Mouse (Mus musculus) large intestine, adult 2 months (tissue): Measurements from ENCODE around the gene Evx2. TPM values are rescaled to one million over a fixed set of nuclear protein-coding genes. Genes with fewer than 3 reads are reported as not detected.

Experiments
- DNase-seq: peaks from one replicate; pipeline ENCODE4 v3.0.0-alpha.2; 2012; ENCODE audit warnings: low read depth, low spot score
- WGBS: fragments of 180-500 bp; shearing (Covaris S2); methylation state at CpG from one replicate; pipeline ENCODE4 v1.1.7; 2018; 5-methylcytosine and 5-hydroxymethylcytosine counted together
- polyA plus RNA-seq: library from polyadenylated mRNA; depleted of rRNA; stranded (reverse); fragments of >200 nt; gene quantifications from 2 replicates; pipeline ENCODE4 v1.2.3, GENCODE M21; 2012

Gene Evx2
- polyA plus RNA-seq, 1 experiment: not detected

DNA sequence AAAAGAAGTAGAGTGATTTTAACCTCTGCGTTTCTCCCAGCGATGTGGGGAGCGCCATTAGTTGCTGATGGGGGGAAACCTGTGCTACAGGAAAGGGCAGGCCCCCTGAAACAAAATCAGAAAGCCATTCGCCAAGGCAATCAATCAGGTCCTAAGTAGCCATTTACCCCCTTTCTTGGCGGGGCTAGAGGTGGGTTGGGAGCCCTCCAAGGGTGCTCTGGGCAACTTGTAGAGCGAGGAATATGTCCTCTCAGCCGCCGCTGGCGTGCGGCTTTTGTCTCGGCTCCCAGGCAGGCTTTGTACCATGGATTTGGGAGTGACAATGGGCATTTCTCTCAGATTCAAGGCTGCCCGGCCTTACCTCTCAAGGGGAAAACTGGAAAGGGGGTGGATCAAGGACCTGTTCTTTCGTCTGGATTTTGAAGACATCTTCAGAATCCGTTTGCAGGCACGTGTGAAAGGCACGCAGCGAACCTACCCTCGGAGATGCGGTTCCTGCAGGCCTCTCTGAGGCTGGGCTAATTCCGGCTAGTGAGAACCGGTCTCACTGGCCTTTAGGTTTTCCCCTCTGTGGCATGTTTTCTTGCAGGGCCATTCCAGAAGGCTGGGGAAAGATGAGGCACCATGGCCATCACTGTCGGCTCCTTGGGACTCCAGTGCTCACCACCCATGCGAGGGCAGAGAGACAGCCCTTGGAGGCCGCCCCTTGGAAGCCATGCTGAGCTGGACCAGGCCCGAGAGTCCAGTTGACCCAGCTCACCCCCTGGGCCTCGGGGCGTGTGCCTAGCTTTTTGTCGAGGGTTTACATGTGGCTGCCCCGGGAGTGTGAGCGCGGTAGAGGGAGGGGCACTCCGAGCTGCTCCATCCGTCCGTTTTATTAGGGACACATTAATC, 37.3 kb upstream of the Evx2 start:
- no peak for DNase-seq
- 29% methylated on average over 34 of the region's 34 CpGs for WGBS

DNA sequence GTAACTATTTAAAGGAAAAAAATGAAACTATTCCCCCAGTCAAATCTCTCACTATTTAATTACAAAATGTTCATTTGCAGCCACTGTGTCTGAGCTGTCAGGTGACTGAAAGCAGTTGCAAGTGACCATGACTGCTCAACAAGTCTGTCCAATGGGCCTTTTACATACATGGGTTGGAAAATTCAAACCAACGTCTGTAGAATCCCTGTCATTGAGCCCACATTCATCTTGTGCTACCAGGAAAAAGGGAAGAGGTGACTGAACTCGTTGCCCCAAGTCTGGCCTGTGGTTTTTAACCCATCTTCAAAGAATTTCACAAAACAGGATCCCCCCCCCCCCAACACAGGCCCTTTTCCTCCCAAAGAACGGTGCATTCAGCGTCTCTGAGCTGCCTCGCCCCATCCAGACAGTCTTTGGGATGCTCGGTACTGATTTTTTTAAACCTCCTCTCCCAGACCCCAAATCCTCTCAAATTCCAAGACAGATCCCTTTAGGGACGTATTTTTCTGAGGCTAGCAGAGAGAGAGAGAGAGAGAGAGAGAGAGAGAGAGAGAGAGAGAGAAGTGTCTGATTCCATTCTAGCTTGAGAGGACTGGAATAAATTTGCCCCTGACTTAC, 36.6 kb upstream of the Evx2 start:
- no peak for DNase-seq
- WGBS: 42% methylated on average over 7 of the region's 7 CpGs

- no peak for DNase-seq
- 40% methylated on average over 1 of the region's 1 CpGs for WGBS
Observed at GRCm38 (mm10) chr2:74695383-74695782, 36.0 kb upstream of the Evx2 start.

DNA sequence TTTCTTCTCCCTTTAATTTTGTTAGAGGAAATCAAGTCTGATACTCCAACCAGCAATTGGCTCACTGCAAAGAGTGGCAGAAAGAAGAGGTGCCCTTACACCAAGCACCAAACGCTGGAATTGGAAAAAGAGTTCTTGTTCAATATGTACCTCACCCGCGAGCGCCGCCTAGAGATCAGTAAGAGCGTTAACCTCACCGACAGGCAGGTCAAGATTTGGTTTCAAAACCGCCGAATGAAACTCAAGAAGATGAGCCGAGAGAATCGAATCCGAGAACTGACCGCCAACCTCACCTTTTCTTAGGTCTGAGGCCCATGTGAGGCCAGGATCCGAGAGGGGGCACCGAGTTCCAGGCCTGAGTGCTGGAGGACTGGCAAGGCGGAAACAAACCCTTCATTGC, 34.7 kb upstream of the Evx2 start:
- DNase-seq: no peak
- 20% methylated on average over 16 of the region's 16 CpGs for WGBS

GRCm38 (mm10) chr2:74693432-74693827, 34.1 kb upstream of the Evx2 start:
- WGBS: 41% methylated on average over 4 of the region's 4 CpGs
- DNase-seq: no peak

DNA sequence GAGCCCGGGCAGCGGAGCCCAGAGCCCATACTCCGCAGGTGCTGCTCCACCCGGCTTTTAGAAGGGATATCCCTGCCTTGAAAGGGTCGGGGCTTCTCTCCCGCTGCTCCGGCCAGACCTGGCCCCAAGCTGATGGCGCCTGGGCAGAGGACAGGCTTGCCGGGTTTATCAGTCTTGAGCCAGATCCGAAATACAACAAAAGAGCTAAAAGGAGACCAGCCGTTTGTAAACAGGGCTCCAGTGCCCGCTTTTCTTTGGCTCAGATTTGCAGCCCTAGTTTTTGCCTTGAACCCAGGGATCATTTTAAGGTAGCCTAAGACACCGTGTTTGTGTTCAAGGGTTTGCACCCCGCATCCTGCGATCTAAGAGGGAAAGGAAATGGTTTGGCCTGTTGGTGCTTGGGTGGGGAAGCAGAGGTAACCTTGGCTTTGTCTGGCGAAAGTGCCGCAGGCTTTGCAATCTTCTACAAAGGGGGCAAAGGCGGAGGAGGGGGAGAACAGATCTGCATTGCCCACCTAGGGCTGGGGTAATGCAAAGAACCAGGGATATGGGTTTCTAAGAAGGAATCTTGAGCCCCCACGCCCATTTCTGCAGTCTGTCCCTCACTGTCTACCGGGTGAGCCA, 33.6 kb upstream of the Evx2 start:
- 24% methylated on average over 20 of the region's 20 CpGs for WGBS
- no peak for DNase-seq

DNA sequence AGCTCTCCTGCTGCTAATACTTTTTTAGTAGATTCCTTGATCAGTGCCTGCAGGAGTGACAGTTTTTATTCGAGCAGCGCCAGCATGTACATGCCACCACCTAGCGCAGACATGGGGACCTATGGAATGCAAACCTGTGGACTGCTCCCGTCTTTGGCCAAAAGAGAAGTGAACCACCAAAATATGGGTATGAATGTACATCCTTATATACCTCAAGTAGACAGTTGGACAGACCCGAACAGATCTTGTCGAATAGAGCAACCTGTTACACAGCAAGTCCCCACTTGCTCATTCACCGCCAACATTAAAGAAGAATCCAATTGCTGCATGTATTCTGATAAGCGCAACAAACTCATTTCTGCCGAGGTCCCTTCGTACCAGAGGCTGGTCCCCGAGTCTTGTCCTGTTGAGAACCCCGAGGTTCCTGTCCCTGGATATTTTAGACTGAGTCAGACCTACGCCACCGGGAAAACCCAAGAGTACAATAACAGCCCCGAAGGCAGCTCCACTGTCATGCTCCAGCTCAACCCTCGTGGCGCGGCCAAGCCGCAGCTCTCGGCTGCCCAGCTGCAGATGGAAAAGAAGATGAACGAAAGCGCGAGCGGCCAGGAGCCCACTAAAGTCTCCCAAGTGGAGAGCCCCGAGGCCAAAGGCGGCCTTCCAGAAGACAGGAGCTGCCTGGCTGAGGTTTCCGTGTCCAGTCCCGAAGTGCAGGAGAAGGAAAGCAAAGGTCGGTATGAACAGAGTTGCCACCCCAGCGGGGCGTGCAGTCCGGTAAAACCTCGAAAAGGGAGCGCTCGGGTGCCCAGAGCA, 32.8 kb upstream of the Evx2 start:
- no peak for DNase-seq
- 10% methylated on average over 35 of the region's 35 CpGs for WGBS

DNA sequence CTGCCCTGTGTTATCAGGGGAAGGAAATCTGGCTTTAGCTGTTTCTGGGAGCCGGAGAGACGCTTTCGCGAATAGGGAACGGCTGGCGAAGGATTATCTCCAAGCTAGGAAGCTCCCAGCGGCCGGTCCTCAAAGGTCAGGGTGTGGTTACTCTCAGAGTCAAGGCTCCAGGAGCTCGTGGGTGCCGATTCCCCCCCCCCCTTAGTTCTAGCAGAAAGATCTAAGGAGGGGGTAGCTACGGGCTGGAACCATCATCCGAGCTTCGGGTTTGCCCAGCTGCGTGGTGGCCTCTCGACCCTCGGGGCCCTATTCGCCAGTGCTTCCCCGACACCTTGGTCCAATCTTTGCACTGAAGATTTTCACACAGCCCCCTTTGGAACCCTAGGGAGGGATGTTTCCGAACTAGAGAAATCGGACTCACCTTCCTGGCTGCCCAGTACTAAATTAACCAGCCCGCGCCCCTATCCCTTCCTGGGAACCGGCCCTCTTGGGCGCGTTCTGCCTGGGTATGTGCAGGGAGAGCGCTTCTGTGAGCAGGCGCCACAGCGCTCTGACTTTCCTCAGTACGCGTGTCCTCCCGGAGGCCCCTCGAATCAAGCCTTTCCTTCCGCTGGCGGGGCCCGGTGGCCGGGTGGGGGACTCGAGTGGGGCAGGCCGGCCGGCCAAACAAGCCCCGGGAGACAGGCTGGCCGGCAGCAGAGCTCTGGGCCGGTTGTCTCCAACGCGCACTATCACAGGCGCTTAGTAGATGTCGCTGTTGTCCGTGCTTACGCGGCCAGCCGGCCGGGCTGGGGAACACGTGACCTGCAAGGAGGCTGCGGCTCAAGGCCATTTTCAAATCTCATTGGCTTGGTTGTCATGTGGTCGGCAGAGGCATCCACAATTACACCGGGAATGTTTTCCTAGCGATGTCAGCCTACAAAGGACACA, 31.9 kb upstream of the Evx2 start, which contains the start of gene Hoxd10:
Gene Hoxd10 (plus strand): TSS at position 903 of the 930 bp plus-strand sequence.
- 9% methylated on average over 56 of the region's 56 CpGs for WGBS
- no peak for DNase-seq

- no peak for DNase-seq
Observed at GRCm38 (mm10) chr2:74690338-74690716, 31.0 kb upstream of the Evx2 start.

DNA sequence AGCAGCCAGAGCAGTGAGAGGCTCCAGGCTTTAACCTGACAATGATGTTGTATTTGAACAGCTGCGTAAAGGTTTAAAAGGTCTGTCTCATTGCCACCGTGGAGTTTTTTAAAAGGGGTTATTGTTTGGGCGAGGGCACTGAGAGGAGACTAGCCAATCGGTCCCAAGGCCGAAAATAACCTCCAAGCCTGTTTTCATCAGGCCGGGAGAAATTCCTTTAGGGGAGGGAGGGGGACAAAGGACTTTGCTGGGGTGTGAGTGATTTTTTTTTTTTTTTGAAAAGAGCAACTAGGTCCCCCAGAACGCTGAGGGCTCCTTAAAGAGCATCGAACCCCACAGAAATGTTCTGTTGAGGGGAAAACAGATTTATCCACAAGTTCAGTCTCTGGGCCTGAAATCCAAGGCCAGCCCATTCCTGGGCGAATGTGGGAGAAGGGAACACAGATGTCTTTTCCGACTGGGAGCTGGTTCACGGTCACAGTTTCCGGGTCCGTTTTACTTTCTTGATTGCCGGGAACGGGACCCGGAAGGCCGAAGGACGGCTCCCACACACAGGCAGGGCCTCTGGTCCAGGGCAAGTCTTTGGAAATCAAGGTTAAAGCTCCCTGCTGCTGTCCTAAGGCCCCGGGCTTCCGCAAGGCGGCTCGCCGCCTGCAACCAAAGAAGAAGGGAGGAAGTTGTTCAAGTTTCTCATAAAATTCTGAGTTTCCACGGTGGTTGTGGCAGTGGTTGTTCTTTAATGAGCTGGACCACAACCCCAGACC, 30.4 kb upstream of the Evx2 start:
- 7% methylated on average over 24 of the region's 24 CpGs for WGBS
- DNase-seq: no peak

More at GRCm38 (mm10) chr2:74690338-74690716, 31.0 kb upstream of the Evx2 start:
- 23% methylated on average over 8 of the region's 8 CpGs for whole genome bisulfite sequencing

- DNase-seq: no peak
- WGBS: 23% methylated on average over 12 of the region's 12 CpGs
Observed at GRCm38 (mm10) chr2:74688795-74689573, 29.6 kb upstream of the Evx2 start.

GRCm38 (mm10) chr2:74687698-74688555, 28.6 kb upstream of the Evx2 start:
- no peak for DNase-seq
- 13% methylated on average over 31 of the region's 31 CpGs for WGBS

DNA sequence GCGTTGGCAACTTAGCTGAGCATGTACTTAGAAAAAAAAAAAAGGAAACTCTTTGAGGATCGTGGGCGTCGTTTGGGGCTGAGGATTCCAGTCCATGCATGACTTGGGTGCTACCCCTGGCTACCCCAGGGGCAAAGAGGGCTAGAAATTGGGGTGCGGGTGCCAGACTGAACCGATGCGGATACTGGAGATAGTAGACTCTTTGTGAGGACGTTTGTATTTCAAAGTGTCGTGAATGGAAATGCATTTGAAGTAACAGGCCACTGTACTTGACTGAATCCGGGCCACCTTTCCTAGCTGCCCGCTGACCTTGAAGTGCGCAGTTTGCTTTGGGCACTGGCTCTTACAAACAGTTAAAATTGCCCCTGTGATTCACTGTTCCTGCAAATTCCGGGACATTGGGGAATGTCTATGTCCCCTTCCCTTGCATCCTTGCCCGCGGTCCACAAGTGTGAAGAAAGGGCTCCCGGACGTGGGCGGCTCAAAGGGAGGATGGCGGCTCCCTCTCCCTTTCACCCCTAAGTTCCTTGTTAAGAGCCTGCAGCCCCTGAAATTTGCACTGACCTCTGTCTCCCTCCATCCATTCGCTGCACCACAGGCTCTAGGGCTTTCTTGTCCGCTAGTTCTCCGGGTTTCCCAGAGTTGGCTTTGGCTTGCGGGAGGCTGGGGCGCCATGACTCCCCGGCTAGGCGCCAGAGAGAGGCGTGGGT, 27.8 kb upstream of the Evx2 start:
- no peak for DNase-seq
- 11% methylated on average over 27 of the region's 27 CpGs for WGBS

DNA sequence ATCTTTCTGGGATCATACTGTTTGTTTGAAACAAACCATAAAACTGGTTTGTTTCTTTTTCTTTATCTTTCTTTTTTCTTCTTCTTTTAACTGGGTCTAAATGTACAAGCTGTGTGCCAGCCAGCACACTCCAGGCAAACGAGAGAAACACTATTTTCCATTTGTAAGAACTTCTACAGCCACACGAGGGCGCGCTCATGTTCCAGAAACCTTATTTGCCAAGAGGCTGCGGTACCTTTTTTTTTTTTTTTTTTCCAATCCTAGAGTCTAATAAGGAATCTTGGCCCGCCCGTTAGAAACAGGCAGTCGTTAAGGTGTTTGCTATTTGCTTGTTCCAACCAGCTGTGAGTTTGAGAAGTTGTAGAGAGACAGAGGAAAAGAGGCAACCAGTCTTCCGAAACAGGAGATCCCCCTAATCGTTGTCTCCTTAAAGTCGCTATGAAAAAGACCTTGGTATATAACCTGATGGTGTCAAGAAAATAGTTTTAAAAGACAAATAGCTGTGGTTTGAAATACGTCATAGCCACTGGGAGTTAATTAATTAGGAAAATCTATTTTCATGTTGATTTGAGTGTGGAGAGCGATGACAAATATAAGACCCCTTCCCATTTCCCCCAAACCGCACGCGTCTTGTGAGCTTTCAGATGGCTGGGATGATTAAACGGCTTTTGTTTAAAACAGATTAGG, 27.1 kb upstream of the Evx2 start:
- 12% methylated on average over 17 of the region's 17 CpGs for WGBS
- DNase-seq: no peak

DNA sequence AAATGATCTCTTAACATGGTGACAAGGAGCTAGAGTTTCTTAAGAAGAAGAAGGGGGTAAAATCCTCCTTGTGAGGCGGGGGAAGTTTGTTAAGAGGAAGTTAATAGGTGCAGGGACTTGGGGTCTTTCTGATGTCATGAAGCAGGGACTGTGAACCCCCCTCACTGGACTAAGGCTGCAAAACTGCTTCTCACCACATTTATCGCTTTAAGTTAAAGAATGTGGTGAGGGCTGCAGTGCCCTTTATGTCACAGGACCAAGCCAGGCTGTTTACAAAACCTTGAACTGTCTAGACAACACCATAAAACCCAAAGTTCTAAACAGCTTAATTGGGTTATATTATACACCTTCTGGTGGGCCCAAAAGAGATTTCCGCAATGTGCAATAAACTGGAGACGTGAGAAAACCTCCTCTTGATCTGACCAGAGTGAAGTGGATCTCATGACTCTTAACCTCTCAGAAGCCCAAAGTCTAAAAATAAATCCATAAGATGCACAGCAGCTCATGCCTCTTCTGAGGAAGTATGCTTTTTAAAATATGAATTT, 25.8 kb upstream of the Evx2 start:
- WGBS: 48% methylated on average over 4 of the region's 4 CpGs
- no peak for DNase-seq
